Mouse (Mus musculus): ENCODE measurements around the gene Ndufaf2.

Ndufaf2 gene

DNA sequence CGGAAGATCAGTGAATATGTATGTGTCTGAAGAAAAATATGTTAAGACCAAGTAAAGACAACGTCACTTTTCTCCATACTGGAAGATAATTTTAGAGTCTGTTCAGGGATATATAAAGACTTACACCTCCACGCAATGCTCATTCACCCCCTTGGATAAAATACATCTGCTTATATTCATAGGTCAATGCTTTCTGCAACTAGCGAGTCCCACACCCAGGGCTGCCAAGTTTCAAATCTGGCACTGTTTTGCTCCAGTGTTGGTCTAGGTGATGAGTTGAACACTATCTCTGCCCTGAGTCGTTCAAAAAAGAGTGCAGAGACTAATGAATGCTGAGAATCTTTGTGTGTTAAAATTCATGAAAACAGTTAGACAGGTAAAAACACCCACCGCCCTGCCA lies 47.5 kb downstream of the Ndufaf2 start:
- in situ Hi-C loops (cut with MboI; ENCODE audit: low pct_unique_long_range_greater_than_20kb in 1 of 2, low sequenced_read_pairs in 2 of 2, unreplicated experiment in 1 of 2) = no loop called here

DNA sequence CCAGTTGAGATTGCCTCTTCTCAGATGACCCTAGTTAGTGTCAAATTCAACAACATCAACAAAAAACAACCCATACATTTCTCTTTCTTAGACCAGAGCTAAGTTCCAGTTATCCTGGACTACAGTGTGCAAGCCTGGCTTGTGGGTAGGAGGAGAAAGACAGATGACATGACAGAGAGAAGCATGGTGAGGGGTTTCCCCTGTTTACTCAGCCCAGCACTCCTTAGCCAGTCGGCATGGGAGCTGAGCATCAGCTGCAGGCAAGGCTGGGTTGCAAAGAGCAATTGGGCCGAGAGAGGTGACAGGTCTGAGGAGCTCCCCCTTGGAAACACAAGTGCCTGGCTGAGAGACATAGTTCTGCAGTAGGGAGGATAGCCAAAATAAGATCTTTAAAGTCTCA lies 57.7 kb downstream of the Ndufaf2 start:
- in situ Hi-C loops (cut with MboI; ENCODE audit: low pct_unique_long_range_greater_than_20kb in 1 of 2, low sequenced_read_pairs in 2 of 2, unreplicated experiment in 1 of 2) = no loop called here

DNA sequence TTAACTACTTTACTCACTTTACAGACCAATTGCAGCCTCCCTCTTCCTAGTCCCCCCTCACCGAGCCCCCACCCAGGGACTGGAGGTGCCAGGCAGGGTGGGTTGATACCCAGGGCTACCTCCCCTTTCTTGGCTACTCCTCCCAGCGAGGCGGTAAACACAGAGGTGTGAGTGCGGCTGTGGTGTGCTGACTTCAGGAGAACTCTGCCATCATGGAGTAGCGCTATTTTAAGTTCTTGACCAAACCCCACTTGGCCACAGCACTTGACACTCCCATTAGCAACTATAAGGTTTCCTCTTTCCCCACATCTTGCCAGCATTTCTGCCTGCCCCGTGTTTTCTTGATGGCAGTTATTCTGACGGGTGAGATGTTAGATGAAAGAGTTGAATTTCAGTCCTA lies 62.0 kb downstream of the Ndufaf2 start:
- in situ Hi-C loops (cut with MboI; ENCODE audit: low pct_unique_long_range_greater_than_20kb in 1 of 2, low sequenced_read_pairs in 2 of 2, unreplicated experiment in 1 of 2) = no loop called here

DNA sequence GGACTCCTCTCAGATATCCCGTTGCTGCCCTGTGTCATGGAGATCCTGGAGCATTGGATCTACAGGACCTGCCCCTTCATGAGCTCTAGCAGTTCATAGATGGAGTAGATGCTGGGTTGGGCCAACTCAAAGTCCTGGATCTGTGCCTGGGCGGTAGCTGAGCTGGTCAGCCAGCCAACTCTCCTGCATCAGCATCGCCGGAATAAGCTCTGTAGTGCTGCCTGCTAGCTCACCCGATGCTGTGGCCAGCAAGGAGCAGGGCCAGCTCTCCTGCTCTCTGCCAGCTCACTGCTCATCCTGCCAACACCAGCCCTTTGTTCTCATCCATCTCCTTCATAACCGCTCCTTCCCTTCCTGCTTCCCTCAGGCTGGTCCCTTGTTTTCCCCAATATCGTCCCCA lies 62.8 kb downstream of the Ndufaf2 start:
- in situ Hi-C loops (cut with MboI; ENCODE audit: low pct_unique_long_range_greater_than_20kb in 1 of 2, low sequenced_read_pairs in 2 of 2, unreplicated experiment in 1 of 2) = no loop called here

DNA sequence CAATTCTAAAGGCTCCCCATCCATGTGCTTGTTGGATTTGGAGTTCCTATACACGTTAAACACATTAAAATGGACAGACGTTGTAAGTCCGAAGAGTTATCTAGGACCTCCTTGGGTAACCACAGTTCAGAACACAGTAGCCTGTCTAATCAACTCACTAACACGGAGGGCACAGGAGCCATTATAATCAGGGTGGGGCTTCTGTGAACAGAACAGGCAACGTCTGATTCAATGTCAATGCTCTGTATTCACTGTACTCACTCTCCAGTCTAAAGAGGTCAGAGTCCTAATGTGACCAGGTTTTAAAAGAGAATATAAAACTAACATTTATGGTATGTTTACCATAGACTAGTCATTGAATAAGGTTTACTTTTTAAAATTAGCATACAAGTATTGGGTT lies 63.7 kb downstream of the Ndufaf2 start:
- in situ Hi-C loops (cut with MboI; ENCODE audit: low pct_unique_long_range_greater_than_20kb in 1 of 2, low sequenced_read_pairs in 2 of 2, unreplicated experiment in 1 of 2) = no loop called here

DNA sequence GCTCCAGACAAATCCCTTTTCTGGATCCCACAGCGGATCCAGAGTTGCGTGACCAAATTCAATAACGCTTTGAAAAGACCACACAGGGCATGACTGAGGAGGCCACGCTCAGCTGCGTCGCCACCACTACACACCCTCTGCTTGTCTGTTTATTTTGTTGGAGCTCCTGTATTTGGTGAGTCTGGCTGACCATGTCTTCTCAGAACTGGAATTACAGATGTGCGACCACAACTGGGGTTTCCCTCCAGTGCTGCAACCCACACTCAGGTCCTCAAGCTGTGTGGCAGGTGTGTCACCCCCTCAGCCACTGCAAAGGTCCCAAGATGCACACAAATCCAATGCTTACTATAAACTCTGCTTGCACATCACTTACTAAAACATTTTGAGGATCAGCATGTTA lies 66.1 kb downstream of the Ndufaf2 start:
- in situ Hi-C loops (cut with MboI; ENCODE audit: low pct_unique_long_range_greater_than_20kb in 1 of 2, low sequenced_read_pairs in 2 of 2, unreplicated experiment in 1 of 2) = no loop called here

DNA sequence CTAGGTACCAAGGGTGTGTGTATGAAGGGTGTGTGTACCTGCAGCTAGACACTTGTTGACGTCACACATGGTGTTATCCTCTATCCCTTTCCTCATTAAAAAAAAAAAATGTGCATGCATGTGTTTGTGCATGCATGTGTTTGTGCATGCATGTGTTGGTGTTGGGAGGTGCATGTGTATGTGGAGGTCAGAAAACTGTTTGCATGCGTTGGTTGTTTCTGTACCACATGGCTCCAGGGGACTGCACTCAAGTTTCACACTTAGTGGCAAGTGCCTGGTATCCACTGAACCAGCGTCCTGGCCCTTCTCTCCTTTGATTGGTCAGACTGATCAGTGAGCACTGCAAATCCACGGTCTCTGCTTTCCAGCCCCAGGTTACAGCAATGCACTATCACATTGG lies 71.7 kb downstream of the Ndufaf2 start:
- in situ Hi-C loops (cut with MboI; ENCODE audit: low pct_unique_long_range_greater_than_20kb in 1 of 2, low sequenced_read_pairs in 2 of 2, unreplicated experiment in 1 of 2) = no loop called here

DNA sequence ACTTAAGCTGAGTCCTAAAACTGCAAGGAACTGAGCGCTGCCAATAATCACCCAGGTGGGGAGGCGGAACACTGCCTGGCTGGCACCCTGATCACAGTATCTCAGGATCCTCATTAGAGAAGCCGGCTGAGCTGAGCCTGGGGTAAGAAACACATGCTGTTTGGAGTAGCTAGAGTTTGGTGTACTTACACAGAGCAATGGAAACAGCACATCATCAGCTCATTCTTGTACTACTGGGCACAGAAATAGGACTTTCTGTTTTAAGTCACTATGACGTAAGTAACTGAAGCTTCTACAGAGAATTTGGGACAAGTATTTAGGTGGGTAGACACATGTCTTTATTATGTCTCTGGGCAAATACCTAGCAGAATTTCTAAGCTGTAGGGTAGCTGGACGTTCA lies 72.4 kb downstream of the Ndufaf2 start:
- in situ Hi-C loops (cut with MboI; ENCODE audit: low pct_unique_long_range_greater_than_20kb in 1 of 2, low sequenced_read_pairs in 2 of 2, unreplicated experiment in 1 of 2) = no loop called here

DNA sequence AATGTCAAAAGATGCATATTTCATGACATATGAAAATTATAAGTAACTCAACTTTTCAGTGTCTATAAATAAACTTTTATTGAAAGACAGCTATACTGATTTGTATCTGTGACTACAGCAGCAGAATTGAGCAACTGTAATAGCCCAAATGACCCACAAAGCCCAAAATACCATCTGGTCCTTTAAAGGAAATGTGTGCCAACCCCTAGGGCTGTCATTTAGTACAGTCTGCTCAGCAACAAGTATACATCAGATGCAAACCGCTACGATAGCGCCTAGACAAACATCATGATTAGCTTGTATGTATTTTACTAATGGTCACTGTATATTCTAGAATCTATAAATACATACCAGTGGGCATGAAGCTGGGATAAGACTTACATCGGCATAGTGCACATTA lies 74.3 kb downstream of the Ndufaf2 start:
- in situ Hi-C loops (cut with MboI; ENCODE audit: low pct_unique_long_range_greater_than_20kb in 1 of 2, low sequenced_read_pairs in 2 of 2, unreplicated experiment in 1 of 2) = no loop called here

DNA sequence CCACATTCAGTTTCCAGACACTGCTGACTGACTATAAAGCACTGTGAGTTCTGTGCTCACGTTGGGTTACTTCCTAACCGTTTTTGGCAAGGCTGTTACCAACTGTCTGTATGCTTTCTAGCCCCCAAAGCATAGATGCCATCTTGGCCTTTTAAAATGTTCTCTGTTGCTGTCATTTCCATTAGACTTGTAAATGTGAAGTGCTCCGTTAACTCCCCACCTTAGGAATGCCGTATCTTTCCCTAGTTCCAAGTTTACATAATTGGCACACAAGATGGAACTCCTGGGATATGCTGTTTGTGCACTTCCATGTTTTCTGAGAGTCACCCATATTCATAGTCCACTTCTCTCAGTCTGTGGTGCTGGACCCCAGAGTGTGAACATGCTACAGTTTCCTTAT lies 80.5 kb downstream of the Ndufaf2 start:
- in situ Hi-C loops (cut with MboI; ENCODE audit: low pct_unique_long_range_greater_than_20kb in 1 of 2, low sequenced_read_pairs in 2 of 2, unreplicated experiment in 1 of 2) = no loop called here

DNA sequence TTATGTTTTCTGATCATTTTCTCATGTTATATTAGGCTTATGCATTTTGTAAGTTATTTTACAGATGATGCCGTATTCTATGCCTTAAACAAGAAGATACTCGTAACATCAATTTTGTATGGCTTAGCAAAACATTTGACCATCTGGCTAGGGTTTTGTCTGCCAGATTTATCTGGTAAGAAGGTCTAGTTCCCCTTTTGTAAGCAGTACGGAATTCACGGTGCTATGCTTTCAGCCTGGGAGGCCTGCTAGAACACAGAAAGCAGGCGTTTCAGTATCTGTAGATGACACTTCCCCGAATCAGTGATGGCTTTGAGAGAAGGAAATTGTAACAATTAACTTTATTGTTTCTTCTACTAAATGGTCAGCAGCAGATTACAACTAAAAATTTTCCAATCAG lies 80.9 kb downstream of the Ndufaf2 start:
- in situ Hi-C loops (cut with MboI; ENCODE audit: low pct_unique_long_range_greater_than_20kb in 1 of 2, low sequenced_read_pairs in 2 of 2, unreplicated experiment in 1 of 2) = no loop called here

DNA sequence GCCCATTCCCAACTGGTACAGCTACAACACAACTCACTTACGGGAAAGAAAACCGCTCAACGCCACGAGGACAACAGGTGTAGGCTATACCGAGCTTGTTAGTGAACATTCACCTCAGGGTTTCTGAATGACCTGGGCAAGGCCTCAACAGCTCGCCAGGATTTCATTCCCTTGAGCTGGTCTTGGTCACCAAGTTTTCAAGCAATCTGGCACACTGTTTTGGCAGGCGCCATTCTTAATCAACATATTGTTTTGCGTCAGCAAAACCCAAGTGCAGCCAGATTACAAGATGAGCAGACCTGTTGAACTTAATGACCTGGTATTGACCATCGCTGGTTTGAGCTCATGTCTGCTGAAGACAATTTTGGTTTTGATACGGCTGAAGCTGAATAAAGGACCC lies 88.3 kb downstream of the Ndufaf2 start:
- in situ Hi-C loops (cut with MboI; ENCODE audit: low pct_unique_long_range_greater_than_20kb in 1 of 2, low sequenced_read_pairs in 2 of 2, unreplicated experiment in 1 of 2) = no loop called here

DNA sequence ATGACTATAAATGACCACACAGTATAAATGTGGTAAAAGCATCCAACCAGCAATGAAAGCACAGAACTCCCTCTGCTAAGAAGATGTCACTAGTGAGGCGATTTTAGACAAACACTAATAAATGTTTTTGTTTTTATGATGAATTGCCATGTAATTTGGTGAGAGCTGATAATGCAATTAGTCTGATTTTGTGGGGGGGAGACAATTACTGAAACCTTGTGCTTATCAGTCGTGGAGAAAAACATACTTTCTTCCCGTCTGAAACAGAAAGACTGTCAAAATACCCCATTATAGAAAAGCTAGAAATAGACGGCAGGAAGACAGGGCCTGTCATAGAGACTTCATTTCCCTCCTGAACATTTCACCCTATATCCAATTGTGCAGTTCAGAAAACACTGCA lies 89.3 kb downstream of the Ndufaf2 start:
- in situ Hi-C loops (cut with MboI; ENCODE audit: low pct_unique_long_range_greater_than_20kb in 1 of 2, low sequenced_read_pairs in 2 of 2, unreplicated experiment in 1 of 2) = no loop called here

DNA sequence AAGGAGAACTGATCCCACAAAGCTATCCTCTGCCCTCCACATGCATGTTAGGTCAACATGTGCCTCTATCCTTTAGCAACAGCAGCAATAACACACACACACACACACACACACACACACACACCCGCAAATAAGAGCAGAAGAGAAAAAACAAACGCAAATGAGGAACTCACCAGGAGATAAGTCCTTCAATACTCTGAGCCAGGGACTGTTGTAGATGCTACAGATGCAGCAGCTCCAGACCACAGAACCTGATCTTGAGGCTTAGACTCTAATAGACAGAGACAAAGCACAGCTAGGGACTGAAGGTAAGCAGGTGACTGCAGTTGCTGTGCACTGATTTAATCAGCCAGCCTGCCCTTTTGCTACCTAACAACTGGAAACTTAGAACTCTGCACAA lies 92.4 kb downstream of the Ndufaf2 start:
- in situ Hi-C loops (cut with MboI; ENCODE audit: low pct_unique_long_range_greater_than_20kb in 1 of 2, low sequenced_read_pairs in 2 of 2, unreplicated experiment in 1 of 2) = no loop called here

DNA sequence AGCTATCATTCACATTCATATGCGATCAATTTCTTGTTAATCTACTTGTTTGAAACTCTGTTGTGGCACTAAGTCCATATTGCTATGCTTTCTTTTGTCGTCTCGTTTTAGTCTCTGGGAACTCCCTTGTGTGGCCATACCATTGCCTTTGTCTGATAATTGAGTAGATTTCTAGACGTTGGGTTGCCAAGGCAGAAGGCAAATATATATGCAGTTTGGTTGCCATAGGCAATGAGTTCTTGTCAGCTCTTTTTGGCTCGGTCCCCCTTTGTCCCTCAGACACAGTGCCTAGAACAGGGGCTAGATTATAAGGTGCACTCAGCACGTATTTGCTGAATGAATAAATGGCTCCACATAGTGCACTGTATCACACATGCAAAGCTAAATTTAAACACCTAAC lies 94.1 kb downstream of the Ndufaf2 start:
- in situ Hi-C loops (cut with MboI; ENCODE audit: low pct_unique_long_range_greater_than_20kb in 1 of 2, low sequenced_read_pairs in 2 of 2, unreplicated experiment in 1 of 2) = no loop called here

DNA sequence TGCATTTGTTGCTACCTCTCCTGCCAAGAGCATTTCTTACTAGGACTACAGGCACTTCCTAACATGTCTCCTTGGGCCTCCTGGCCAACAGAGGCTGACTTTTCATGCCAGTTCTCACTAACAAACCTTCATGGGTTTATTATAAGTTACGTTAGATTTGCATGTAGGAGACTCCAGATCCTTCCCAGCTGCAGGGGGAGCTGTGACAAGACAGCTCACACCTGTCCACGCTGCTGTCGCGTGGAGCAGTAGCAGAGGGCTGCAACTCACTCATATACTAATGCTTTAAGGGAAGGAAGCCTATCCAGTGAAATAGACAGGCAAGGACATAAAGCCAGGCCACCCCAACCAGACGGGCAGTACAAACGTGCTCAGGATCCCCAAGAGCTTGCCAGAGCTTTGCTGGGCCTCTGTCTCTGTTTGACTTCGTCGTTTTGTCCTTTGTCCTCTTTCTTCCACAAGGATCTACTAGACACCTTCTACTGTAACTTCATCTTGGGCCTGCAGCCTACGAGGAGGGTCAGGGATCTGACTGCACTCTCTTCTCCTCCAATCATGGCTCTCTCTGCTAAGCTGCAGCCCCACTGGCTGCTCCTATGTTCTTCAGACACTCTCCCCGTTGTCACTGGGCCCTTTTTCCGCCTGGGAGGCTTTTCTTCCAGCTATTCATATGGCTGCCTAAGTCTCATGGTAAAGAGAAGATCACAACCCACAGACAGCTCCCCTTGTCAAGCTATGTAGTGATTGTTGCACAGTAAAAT lies 94.9 kb downstream of the Ndufaf2 start:
- in situ Hi-C loops (cut with MboI; ENCODE audit: low pct_unique_long_range_greater_than_20kb in 1 of 2, low sequenced_read_pairs in 2 of 2, unreplicated experiment in 1 of 2) = no loop called here

DNA sequence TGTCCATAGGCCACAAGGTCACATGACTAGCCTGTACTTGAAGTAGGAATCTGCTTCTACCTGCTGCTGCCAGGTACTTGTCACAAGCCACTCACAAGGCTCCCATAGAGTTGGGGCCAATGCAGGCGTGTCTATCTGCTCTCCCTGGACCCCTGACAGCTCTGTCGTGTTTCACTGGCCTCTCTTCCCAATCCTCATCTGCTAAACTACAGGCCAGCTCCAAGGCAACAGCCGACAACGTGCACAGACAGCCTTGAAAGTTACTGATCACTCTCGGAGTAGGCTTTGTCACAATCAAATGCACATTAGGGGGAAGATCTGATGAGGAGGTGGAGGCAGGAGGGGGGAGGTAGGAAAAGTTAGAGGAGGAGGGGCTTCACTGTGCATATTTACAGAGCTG lies 95.5 kb downstream of the Ndufaf2 start:
- in situ Hi-C loops (cut with MboI; ENCODE audit: low pct_unique_long_range_greater_than_20kb in 1 of 2, low sequenced_read_pairs in 2 of 2, unreplicated experiment in 1 of 2) = no loop called here

DNA sequence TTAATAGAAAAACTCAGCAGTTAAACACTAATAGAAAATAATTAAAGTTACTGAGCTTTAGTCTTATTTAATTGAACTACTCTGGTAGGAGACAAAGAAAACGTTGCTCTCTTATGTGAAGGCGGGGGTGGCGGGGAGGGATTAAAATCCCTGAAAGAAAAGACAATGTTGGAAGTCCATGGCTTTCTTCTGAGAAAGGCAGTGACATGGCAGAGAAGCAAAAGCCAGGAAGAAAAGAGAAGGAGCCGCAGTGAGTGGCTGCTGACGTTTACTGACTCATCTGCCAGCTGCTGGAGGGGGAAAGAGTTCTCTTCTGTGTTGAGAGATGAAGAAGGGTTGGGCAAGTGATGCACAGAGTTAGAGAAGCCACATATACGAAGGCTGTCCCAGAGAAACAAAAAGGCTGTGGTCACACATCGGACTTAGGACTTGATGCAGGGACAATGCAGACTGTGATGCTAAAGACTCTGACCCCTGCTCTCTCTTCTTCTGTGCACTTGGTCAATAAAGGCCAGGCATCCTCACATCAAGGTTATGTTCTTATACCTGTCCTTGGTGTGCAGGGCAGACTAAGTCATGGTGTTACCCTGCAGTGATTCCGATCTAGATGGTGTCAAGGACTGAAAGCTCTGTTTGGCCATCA lies 97.4 kb downstream of the Ndufaf2 start:
- in situ Hi-C loops (cut with MboI; ENCODE audit: low pct_unique_long_range_greater_than_20kb in 1 of 2, low sequenced_read_pairs in 2 of 2, unreplicated experiment in 1 of 2) = no loop called here

DNA sequence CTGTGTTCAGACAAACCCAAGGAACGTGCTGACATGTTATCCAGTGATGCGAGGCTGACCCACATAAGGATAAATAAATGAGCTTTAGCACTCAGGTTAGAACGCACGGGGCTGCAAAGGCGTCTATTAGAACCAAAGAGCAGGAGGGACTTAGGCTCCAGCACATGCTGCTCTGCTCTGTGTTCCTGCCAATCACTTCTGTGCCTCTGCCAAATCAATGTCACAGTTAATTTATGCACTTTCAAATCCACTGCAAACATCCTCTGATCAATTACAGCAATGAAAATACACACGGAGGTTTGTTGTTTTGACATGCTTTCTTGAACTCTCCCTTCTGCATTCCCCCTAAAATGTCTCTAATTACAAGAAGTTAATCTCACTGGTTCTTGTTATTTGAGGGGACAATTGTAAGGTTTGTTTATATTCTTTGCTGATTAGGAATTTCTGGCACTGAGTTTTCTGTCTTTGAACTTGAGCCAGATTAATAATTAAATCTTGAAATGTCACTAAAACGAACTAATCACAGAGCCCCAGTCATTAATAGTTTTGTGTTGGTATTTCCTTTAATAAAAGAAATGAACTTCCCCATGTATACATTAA lies 98.0 kb downstream of the Ndufaf2 start:
- in situ Hi-C loops (cut with MboI; ENCODE audit: low pct_unique_long_range_greater_than_20kb in 1 of 2, low sequenced_read_pairs in 2 of 2, unreplicated experiment in 1 of 2) = no loop called here

DNA sequence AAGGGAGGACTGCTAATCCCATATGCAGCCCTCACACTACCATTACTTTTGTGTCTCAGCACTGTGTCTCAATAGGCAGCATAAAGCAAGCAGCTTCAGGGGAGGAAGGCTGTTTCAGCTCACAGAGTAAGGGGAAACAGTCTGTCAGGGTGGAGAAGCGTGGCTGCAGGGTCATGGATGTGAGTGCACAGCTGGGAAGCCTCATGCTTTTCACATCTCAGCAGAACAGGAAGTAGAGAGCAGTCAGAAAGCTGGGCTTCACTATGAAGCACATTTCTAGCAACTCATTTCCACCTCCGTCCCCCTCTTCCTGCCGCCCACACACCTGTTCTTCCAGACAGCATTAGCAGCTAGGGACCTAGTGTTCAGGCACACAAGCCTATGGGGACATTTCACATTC lies 101.5 kb downstream of the Ndufaf2 start:
- in situ Hi-C loops (cut with MboI; ENCODE audit: low pct_unique_long_range_greater_than_20kb in 1 of 2, low sequenced_read_pairs in 2 of 2, unreplicated experiment in 1 of 2) = no loop called here
